Mouse (Mus musculus): ENCODE measurements around the gene Lipt1. TPM values are rescaled to one million over a fixed set of nuclear protein-coding genes. Genes with fewer than 3 reads are reported as not detected.

Gene Lipt1
- polyA plus RNA-seq (2014; fragmentation: Illumina TruSeq; extraction: RNeasy Lipid Tissue Mini Kit (QIAGEN cat#74804); ENCODE audit: low read depth, low replicate concordance) = 8.5 TPM

DNA sequence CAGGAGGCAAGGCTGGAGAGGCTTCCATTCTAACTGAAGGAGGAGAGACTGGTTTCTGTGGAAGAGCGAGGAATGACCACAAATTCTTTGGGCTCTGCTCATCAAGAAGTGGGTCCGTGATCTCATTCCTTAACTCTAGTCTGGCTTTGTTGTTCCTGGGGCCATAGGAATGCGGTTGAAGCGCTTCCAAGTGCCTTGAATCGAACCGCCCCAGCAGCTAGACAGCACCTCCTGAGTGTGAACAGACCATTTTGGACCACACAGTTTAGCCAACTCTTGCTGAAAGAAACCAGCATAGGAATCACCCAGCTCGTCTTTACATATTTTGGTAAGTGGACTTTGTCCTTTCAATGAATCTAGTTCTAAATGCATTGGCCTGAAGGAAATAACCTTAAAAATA, at the start of gene Lipt1:
TSS of gene Lipt1 (plus strand) at position 35 of the 400 bp plus-strand sequence.

DNA sequence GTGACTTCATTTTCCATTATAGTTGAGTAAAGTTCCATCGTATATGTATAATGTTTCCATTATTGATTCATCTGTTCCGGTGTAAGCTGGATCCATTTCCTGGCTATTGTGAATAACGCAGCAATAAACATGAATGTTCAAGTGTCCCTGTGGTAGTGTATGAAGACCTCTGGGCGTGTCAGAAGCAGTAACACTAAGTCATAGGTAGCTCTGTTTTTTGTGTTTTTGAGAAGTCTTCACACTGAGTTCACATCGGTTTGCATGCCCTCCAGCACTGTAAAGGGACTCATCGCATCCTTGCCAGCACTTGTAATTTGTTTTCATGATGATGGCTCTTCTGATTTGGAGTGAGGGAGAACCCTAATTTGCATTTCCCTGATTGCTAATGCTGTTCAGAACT, 5.3 kb upstream of the Lipt1 start, which contains the start of gene Tsga10:
TSS of gene Tsga10 (minus strand) at position 144 of the 400 bp plus-strand sequence.

DNA sequence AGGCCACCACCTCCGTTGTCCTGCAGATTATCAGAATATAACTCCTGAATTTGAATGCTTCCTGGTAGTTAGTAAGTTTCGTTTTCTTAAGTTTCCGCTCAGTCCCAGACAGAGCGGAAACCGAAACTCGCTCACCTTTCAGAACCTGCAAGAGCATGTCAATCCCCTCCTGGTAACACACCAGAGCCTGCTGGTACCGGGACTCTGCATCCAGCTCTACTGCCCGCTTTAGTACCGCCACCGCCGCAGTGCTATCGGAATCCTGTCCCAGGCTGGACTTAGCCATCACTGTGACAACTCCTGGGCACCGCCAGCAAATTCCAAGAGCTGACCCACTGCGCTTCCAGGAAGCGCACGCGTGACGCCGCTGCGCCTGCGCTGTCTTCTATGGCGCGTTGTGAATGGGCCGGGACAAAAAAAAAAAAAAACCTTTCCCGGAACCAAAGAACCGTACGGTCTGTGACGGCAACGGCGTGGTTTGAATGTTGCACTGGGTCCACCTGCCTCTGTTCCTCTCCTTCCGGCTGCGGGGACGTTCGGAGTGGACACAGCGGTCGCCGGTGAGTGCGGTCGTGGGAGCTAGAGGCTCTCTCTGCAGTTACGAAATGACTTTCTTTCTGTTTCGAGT, 18.6 kb downstream of the Lipt1 start, which contains the start of the genes Mitd1 and Mrpl30:
TSS of gene Mitd1 (minus strand) at position 387 of the 628 bp plus-strand sequence.
TSS of gene Mrpl30 (plus strand) at position 453 of the 628 bp plus-strand sequence.

DNA sequence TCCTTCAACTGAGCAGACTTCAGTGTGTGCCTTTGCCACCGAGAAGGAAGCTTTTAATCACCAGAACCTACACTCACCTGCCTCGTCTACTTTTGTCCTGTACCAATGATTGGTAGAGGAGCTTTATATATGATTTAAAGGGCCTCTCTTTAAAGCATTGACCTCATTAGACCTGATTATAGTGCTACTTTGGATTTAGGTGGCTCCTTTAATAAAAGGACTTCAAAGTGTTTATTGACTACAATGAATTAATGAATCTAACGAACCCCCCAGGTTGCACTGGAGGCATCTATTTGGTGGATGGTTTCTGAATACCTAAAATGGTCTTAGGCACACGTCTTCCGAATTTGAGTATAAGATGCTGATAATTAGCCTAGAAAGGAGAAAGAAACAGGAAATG, 44.9 kb downstream of the Lipt1 start, which contains the start of gene Lyg2:
TSS of gene Lyg2 (minus strand) at position 101 of the 400 bp plus-strand sequence.

Other genes with a start within 250 kb of the Lipt1 start
- not detected for gene 2010300C02Rik, start 151.7 kb upstream of the Lipt1 start, polyA plus RNA-seq (2014; fragmentation: Illumina TruSeq; extraction: RNeasy Lipid Tissue Mini Kit (QIAGEN cat#74804); ENCODE audit: low read depth, low replicate concordance)
- 13.2 TPM for gene Tsga10, start 5.3 kb upstream of the Lipt1 start, polyA plus RNA-seq (2014; fragmentation: Illumina TruSeq; extraction: RNeasy Lipid Tissue Mini Kit (QIAGEN cat#74804); ENCODE audit: low read depth, low replicate concordance)
- 33.5 TPM for gene Mitd1, start 18.7 kb downstream of the Lipt1 start, polyA plus RNA-seq (2014; fragmentation: Illumina TruSeq; extraction: RNeasy Lipid Tissue Mini Kit (QIAGEN cat#74804); ENCODE audit: low read depth, low replicate concordance)
- gene Mrpl30, start 18.7 kb downstream of the Lipt1 start, polyA plus RNA-seq (2014; fragmentation: Illumina TruSeq; extraction: RNeasy Lipid Tissue Mini Kit (QIAGEN cat#74804); ENCODE audit: low read depth, low replicate concordance) = 332 TPM
- not detected for gene Lyg2, start 44.8 kb downstream of the Lipt1 start, polyA plus RNA-seq (2014; fragmentation: Illumina TruSeq; extraction: RNeasy Lipid Tissue Mini Kit (QIAGEN cat#74804); ENCODE audit: low read depth, low replicate concordance)
- gene Lyg1, start 86.0 kb downstream of the Lipt1 start, polyA plus RNA-seq (2014; fragmentation: Illumina TruSeq; extraction: RNeasy Lipid Tissue Mini Kit (QIAGEN cat#74804); ENCODE audit: low read depth, low replicate concordance) = not detected
- 148 TPM for gene Txndc9, start 126.2 kb downstream of the Lipt1 start, polyA plus RNA-seq (2014; fragmentation: Illumina TruSeq; extraction: RNeasy Lipid Tissue Mini Kit (QIAGEN cat#74804); ENCODE audit: low read depth, low replicate concordance)
- gene Eif5b, start 126.3 kb downstream of the Lipt1 start, polyA plus RNA-seq (2014; fragmentation: Illumina TruSeq; extraction: RNeasy Lipid Tissue Mini Kit (QIAGEN cat#74804); ENCODE audit: low read depth, low replicate concordance) = 83.0 TPM

All from kidney, adult 10 weeks (tissue).